Mouse (Mus musculus) hematopoietic stem cell, adult 5-6 weeks (primary cell): ENCODE measurements around the gene Rtn4rl1. TPM values are rescaled to one million over a fixed set of nuclear protein-coding genes. Genes with fewer than 3 reads are reported as not detected.

ENCODE experiments used
- ATAC-seq, 2 experiments: fragments of 125-278 bp in 1 of 2; replicated peaks in 1 of 2; 2 replicates each; pipeline ENCODE4 v1.8.0; 2016 to 2017; ENCODE audit warnings: inconsistent platforms in 2 of 2, mild to moderate bottlenecking in 2 of 2, moderate number of reproducible peaks in 2 of 2, low read depth in 1 of 2, moderate TSS enrichment in 1 of 2; ENCODE audit not compliant: low FRiP score in 2 of 2, poor library complexity in 2 of 2, severe bottlenecking in 2 of 2, insufficient read depth in 1 of 2, low TSS enrichment in 1 of 2
- total RNA-seq: library from RNA; stranded (forward); fragments of 172-1452, 232-1000 nt; gene quantifications from 2 replicates; pipeline ENCODE4 v1.2.3, GENCODE M21; 2017

Rtn4rl1 gene
- total RNA-seq, 1 experiment from 2014 or later = 0.84 TPM

DNA sequence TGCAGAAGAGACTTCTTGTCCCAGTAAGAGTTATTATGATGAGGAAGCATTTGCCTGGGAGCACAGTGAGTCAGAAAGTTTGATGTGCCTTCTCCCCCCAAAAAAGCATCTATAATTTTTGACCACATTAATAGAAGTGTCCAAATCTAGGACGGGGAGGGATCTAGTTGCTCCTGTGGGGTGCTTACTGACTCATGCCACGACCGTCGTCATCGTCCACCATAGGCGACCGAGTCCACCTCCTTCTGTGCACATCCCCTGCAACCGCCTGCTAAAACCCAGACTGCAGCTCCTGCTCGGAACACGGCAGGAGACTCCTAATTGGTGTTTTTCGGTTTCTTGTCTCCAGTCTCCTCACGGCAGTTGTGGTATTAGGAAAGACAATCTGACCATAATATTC is 30.5 kb downstream of the Rtn4rl1 start:
- no peak for ATAC-seq

- no peak for ATAC-seq
These were observed 31.3 kb downstream of the Rtn4rl1 start for GRCm38 (mm10) chr11:75224835-75225234.

DNA sequence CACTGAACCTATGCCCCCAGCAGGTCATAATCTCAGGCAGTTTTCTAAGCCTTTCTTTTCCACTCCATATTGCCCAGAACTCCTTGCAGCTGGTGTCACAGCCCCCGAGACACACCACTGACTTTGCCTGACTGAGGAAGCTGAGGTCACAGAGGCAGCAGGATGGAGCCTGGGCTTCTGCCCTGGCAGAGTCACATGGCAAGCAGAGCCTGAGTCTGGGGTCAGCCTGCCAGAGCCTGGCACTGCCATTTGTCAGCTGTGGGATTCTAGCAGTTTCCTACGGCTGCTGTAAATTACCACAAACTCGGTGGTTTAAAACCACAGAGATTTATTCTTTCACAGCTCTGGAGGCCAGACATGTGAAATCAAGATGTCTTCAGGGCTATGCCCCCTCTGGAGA is 34.0 kb downstream of the Rtn4rl1 start:
- ATAC-seq = peak; percentile 68 to 92

GRCm38 (mm10) chr11:75229289-75229688 is 35.7 kb downstream of the Rtn4rl1 start:
- no peak for ATAC-seq

- ATAC-seq = no peak
These were observed 36.7 kb downstream of the Rtn4rl1 start for GRCm38 (mm10) chr11:75230272-75230760.

DNA sequence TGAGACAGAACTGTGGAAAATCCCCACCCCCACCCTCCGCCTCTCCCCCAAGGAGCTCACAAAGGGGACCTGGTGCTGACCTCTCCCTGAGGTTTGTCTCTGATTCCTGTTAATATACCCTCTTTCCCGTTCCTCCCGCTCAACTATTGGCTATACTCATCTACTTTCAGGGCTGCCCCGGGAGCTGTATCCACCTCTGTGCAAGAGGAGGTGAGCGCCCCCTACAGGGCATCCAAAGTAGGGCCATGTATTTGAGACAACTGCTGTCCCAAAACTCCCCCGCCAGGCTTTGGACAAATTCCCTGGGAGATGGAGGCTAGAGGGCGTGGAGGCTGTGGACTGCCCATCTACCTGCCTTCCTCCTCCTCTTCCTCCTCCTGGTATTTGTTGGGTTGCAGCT is 38.2 kb downstream of the Rtn4rl1 start:
- peak in 1 of 2 experiments; percentile 40; a peak in 1 of 4 replicates for ATAC-seq

DNA sequence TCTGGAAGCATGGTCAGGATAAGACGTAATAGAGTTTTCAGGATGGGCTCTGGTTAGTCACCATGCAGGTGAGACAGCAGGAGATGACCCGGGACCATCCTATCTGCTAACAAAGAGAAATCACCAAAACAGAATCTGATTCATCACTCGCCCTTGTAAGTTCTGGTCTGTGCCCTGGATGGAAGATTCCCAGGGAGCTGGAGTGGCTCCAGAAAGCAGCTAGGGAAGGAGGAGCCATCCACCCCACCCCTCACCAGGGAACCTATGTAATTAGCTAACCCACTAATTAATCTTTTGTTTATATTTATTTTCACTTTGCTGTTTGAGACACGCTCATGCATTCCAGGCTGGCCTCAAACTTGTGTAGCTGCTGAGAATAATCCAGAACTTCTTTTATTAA is 38.9 kb downstream of the Rtn4rl1 start:
- ATAC-seq = no peak

DNA sequence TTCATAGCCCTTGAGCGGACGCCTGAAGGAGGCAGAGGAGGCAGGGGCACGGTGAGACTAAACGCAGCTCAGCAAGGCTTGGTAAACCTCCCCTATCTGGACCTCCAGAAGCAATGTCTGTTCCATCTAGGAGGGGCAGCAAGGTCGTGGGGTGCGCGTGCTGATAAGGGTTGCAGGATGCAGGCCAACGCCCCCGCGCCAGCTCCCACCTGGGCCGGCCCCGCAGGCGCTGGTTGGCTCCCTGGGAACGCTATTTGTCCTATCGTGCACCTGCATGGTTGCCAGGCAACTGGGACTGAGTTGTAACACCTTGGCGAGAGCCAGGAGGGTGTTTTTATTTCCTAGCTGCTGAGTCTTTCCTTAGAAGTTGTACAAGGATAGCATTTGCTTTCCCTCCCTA is 41.2 kb downstream of the Rtn4rl1 start:
- ATAC-seq = no peak

DNA sequence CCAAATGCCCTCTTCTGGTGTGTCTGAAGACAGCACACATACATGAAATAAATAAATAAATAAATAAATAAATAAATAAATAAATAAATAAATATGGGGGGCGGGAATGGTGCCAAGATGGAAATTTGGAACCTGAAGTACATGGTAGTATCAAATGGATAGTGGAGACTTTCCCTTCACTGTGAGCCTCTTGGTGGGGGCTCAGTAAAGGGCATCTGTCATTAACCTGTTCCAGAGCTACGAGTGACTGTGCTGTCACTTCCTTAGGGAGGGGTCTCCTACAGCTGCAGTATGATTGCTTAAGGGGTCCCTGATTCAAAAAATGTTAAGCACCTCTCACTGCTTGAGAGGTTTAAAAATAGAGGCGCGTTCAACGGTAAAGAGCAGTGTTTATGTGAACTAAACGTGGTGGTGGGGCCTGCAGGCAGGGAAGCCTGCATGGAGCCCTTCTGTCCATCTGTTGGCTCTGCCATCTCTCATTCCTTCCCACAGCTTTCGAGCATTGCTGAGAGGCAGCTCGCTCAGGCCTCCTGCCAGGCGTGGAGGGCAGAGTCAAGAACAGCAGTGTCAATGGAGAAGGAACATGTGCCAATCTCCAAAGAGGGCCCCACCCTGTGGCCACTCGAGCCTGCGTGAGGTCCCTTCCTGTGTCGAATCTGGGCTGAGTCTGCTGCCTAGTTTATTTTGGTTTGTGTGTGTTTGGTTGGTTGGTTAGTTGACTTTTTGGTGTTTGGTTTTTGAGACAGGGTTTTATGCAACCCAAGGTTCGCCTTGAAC is 46.8 kb downstream of the Rtn4rl1 start:
- ATAC-seq = 0 out of 4 replicates have a peak, but pooled peaks of 1 of the 2 experiments have one; percentile 22

- no peak for ATAC-seq
These were observed 49.2 kb downstream of the Rtn4rl1 start for GRCm38 (mm10) chr11:75242710-75243255.

DNA sequence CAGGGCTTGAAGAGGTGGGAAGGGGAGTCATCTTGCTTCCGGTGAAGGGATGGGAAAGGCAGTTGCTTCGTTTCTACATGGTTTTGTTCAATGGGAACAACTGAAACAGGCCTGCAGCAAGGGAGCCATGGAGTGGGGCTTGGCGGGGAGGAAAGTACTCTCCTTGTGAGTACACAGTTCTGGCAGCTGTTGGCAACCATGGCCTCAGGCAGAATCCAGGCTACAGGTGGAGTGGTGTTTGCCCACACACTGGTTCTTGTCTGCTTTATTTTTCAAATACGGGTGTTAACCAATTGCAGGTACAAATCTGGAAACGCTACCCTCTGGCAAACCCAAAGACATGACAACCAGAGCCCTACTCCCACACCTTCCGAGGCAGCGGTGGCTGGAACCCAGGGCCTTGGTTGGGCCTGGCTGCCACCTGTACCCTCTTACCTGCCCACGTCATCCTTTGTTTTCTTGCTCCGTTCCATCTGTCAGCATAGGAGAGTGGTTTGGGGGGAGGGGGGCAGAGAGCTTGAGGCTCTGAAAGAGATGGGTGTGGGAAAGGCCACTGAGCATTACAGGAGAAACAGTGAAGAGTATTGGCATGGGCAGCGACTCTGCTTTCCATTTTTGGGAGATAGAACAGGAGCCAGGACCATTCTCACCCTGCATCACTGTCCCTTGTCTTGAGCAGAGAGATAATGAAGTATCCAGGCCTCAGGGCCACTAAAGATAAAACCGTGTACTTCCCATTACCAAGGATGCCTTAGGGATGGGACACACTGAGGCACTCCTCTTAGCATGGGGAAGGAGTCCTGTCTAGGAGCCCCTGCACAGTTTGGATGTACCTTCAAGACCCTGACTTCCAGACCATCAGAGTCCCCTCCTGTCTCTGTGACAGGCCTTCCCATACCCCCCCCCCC is 51.0 kb downstream of the Rtn4rl1 start:
- ATAC-seq = no peak

- no peak for ATAC-seq
These were observed 52.1 kb downstream of the Rtn4rl1 start for GRCm38 (mm10) chr11:75245372-75246330.

- ATAC-seq = no peak
These were observed 53.0 kb downstream of the Rtn4rl1 start for GRCm38 (mm10) chr11:75246589-75246988.

- ATAC-seq = no peak
These were observed 53.7 kb downstream of the Rtn4rl1 start for GRCm38 (mm10) chr11:75247137-75247730.

GRCm38 (mm10) chr11:75249588-75249987 is 56.0 kb downstream of the Rtn4rl1 start:
- ATAC-seq = no peak

DNA sequence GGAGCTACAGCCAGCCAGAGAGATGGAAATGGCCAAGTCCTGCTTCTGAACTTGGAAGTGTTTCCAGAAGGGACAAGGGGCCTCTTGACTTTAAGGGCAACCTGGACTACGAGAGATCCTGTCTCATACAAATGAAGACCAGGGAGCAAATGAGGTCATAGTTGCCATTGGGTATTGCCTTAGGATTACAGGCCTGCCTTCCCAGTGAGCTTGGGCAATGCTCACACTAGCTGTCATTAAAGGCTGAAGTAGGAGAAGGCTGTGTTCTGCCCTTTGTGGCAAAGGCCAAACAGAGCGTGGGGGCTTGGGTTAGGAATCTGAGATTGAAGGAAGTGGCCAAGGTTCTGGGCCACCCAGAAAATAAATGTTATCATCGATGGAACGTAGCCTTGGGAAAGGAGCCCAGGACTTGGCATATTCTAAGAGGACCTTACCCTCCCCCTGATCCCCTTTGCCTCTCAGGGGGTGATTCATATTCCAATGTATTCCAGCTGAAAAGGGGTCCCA is 57.5 kb downstream of the Rtn4rl1 start:
- ATAC-seq = no peak
